Mouse (Mus musculus) CD8-positive naive resting alpha-beta T cell, adult 57 days (primary cell): ENCODE data around the gene Phf11c. TPM values are rescaled to one million over a fixed set of nuclear protein-coding genes. Genes with fewer than 3 reads are reported as not detected.

Experiments used
- total RNA-seq: library from RNA; stranded (reverse); gene quantifications from one replicate; pipeline ENCODE4 v1.2.4, GENCODE M21; 2023

Phf11c gene
- total RNA-seq: 15.4 TPM

DNA sequence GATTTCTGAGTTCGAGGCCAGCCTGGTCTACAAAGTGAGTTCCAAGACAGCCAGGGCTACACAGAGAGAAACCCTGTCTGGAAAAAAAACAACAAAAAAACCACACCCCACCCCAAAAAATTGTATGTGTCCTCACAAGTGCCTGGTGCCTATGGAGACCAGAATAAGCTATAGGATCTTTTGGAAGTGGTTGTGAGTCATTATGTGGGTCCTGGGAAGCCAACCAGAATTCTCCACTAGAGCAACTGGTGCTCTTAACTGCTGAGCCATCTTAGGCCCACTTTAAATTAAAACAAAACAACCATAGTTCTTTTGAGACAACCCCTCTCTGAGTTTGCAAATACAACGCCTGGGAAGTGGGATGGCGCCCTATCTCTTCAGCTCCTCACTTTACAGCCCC is at the start of gene Phf11c:
Gene Phf11c, minus strand, starts transcription at position 101 of the 400 bp plus-strand sequence.

DNA sequence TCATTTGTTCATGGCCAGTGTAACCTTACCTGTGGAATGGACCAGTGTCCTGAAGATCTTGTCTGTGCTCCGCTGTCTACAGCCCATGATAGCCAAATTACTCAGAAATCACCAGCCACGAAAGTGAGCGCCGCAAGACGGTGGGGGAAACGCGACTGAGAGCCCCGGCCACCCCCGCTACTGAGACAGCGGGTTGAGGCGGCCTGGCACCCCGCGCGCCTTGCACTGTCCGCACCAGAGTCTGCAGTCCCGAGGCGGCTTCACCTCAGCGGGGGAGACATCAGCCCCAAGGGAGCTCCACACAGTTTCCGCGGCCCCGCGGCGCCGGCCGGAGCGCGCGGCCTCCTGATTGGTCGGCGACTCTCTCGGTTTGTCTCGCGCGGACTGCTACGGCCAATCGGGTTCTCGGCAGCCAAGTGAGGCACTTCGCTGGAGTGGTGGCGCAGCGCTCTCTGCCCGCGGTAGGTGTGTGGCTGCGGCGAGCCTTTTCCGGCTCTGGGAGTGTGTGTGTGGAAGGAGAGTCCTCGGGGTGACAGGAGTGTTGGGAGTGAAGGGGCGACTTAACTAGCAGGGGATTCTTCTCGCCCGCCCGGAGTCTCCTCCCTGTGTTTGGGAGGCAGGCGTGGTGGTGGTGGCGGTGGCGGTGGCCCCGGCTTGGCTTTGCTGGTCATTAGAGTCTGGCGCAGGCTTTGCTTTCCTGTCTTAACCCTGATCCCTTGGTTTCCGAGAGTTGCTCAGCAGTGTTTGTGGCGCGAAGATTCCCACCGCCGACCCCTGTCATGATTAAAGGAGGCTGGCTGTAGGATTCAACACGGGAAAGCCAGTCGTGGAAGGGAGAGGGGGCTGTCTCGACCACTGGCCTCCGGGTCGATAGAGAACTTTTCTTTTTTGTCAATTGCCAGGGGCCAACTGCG is 45.6 kb upstream of the Phf11c start, which contains the start of the genes Setdb2 and Cab39l:
Gene Setdb2, minus strand, starts transcription at position 327 of the 914 bp plus-strand sequence.
Gene Cab39l, plus strand, starts transcription at position 415 of the 914 bp plus-strand sequence.

DNA sequence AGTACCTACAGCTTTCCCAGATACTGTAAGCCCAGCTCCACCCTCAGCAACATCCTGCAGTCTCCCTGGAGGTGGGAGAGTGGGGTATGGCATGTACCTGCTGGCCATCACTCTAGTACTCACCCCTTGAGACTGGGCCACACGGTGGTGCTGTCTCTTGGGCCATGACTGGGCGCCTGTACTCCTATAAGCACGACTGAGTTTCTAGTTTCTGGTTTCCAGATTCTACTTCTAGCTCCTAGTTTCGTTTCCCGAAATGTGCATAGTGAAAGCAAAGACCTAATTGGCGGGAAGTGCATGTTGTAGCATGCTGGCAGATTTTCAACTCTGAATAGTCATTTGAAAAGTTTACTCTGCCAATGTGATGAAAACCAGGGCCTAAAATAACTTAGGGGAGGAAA is 29.9 kb downstream of the Phf11c start, which contains the start of gene Phf11d:
Gene Phf11d, minus strand, starts transcription at position 227 of the 401 bp plus-strand sequence.

GRCm38 (mm10) chr14:59341189-59341588 is 54.0 kb downstream of the Phf11c start, which contains the start of gene Phf11b:
Phf11b (minus strand) TSS chr14:59341351.

Other genes with a start within 250 kb of the Phf11c start
- not detected for gene Gm5142, start 216.6 kb downstream of the Phf11c start, total RNA-seq
- 66.7 TPM for gene Rcbtb1, start 194.2 kb downstream of the Phf11c start, total RNA-seq
- gene Gm6904, start 135.2 kb downstream of the Phf11c start, total RNA-seq: 3.2 TPM
- 2.2 TPM for gene Phf11a, start 97.9 kb downstream of the Phf11c start, total RNA-seq
- gene Phf11b, start 54.0 kb downstream of the Phf11c start, total RNA-seq: 26.0 TPM
- 11.1 TPM for gene Phf11d, start 29.9 kb downstream of the Phf11c start, total RNA-seq
- 50.1 TPM for gene Setdb2, start 45.5 kb upstream of the Phf11c start, total RNA-seq
- gene Cab39l, start 45.6 kb upstream of the Phf11c start, total RNA-seq: 30.1 TPM
- gene Cdadc1, start 202.6 kb upstream of the Phf11c start, total RNA-seq: 34.7 TPM
- not detected for gene Shisa2, start 229.9 kb upstream of the Phf11c start, total RNA-seq